Mouse (Mus musculus) forebrain, embryonic 12.5 days (tissue): ENCODE results near the gene Haus4. TPM values are rescaled to one million over a fixed set of nuclear protein-coding genes. Genes with fewer than 3 reads are reported as not detected.

Source experiments
- ATAC-seq: fragments of 200-750 bp; cut with Nextera tagmentation; 2 replicates; pipeline ENCODE4 v1.8.0; 2017; ENCODE audit warnings: moderate TSS enrichment; ENCODE audit not compliant: low FRiP score
- H3K27ac ChIP-seq: fragments of 300-500 bp; sonication (generic); 2 replicates; pipeline ENCODE4 v1.5.1; 2016; ENCODE audit warnings: mild to moderate bottlenecking
- H3K27me3 ChIP-seq: fragments of 300-500 bp; sonication (generic); 2 replicates; pipeline ENCODE4 v1.6.1; 2016; ENCODE audit warnings: mild to moderate bottlenecking
- H3K36me3 ChIP-seq: fragments of 300-500 bp; sonication (generic); replicated peaks from 2 replicates; pipeline ENCODE4 v1.6.1; 2016; ENCODE audit warnings: mild to moderate bottlenecking
- H3K4me1 ChIP-seq: fragments of 300-500 bp; sonication (generic); 2 replicates; pipeline ENCODE4 v1.6.1; 2016
- H3K4me2 ChIP-seq: fragments of 300-500 bp; sonication (generic); 2 replicates; pipeline ENCODE4 v1.6.1; 2016; ENCODE audit warnings: mild to moderate bottlenecking, moderate library complexity
- H3K4me3 ChIP-seq: fragments of 300-500 bp; sonication (generic); replicated peaks from 2 replicates; pipeline ENCODE4 v1.5.1; 2016; ENCODE audit warnings: mild to moderate bottlenecking
- H3K9ac ChIP-seq: fragments of 300-500 bp; sonication (generic); 2 replicates; pipeline ENCODE4 v1.6.1; 2016; ENCODE audit warnings: mild to moderate bottlenecking
- H3K9me3 ChIP-seq: fragments of 300-500 bp; sonication (generic); 2 replicates; pipeline ENCODE4 v1.6.1; 2016
- WGBS: fragments of 180-500 bp; shearing (Covaris S2); methylation state at CpG from one replicate; pipeline ENCODE4 v1.1.7; 2016; 5-methylcytosine and 5-hydroxymethylcytosine counted together
- polyA plus RNA-seq: library from polyadenylated mRNA; unstranded; fragments of >200 nt; fragmentation: Nextera tagmentation; extraction: Ambion mirVana; gene quantifications from 2 replicates; pipeline ENCODE4 v1.2.1, GENCODE M21; 2016

Haus4 gene
- polyA plus RNA-seq, 1 experiment from 2014 or later: 47.5 TPM

GRCm38 (mm10) chr14:54523600-54523999, 30.8 kb downstream of the Haus4 start:
- Histone ChIP-seq H3K4me1 (peaks cover 13% of the 10 kb centered on the region), H3K4me3 (no peak overlapping the region), H3K36me3 (no peaks in the 10 kb centered on the region), H3K9me3 (no peaks in the 10 kb centered on the region), H3K9ac (no peak overlapping the region), H3K4me2 (no peak overlapping the region), H3K27ac (no peak overlapping the region), H3K27me3 (no peaks in the 10 kb centered on the region)
- 27% methylated on average over 6 of the region's 6 CpGs for whole genome bisulfite sequencing
- ATAC-seq: no peak

DNA sequence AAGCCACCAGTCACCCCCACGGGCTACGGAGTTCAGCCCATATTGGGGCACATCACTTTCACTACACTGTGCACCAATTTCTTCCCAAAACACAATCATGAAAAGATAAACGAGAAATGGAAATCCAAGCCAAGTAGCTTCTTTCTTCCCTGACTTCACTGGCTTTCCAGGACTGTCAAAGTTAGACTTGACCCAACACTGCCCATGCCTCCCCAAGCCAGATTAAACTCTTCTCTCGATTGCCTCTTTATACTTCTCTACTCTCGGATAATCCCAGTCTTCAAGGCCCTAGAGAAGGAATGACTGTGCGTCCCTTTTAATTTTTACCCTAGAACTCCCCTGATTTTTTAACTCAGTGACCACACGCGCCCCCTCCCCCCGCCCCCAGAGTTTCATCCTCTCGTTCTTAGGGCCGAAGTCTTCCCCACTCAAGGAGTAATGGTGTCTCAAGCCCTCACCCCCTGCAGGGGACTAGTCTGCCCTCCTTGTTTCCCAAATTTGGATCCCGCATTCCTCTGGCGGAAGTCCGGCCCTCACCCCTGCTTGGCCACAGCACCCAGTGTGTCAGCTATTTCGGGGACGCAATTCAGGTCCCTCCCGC, 37.6 kb downstream of the Haus4 start:
- Histone ChIP-seq H3K4me2 (peak overlapping the region; percentile 72), H3K9ac (peak overlapping the region; percentile 65), H3K27me3 (no peaks in the 10 kb centered on the region), H3K27ac (peak overlapping the region; percentile 74; the same call in 1 of the 2 replicates), H3K4me3 (peak overlapping the region; percentile 73), H3K4me1 (peaks cover 12% of the 10 kb centered on the region), H3K36me3 (peaks cover 35% of the 10 kb centered on the region), H3K9me3 (no peaks in the 10 kb centered on the region)
- no peak; the same call in 1 of the 2 replicates for ATAC-seq
- 6% methylated on average over 17 of the region's 17 CpGs for WGBS

DNA sequence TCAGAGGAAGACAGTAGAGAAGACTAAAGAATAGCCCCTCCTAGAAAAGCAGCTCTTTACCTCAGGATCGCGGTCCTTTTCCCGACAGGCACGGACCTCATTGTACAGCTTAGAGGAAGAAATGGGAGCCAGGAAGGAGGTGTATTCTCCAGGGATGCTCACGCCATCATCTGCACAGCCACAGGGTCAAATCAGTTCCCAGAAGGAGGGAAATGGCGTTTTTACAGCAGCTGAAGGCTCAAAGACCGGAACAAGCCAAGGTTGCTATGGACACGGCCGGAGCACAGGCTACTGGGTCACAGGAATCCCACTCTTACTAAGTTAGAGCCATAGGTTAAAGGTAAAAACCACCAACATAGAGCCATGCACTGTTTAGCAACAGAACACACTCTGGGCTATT, 44.6 kb downstream of the Haus4 start:
- 91% methylated on average over 9 of the region's 9 CpGs for WGBS
- peaks cover 91% of the 10 kb centered on the region for H3K36me3 ChIP-seq
- no peak overlapping the region for H3K4me3 ChIP-seq

GRCm38 (mm10) chr14:54503092-54503491, 51.3 kb downstream of the Haus4 start:
- 84% methylated on average over 2 of the region's 2 CpGs for WGBS

More for the DNA sequence above, 44.6 kb downstream of the Haus4 start:
- Histone ChIP-seq H3K9ac (no peak overlapping the region), H3K9me3 (no peaks in the 10 kb centered on the region), H3K27me3 (no peaks in the 10 kb centered on the region), H3K4me1 (no peaks in the 10 kb centered on the region), H3K27ac (no peak overlapping the region), H3K4me2 (no peak overlapping the region)
- no peak for ATAC-seq

DNA sequence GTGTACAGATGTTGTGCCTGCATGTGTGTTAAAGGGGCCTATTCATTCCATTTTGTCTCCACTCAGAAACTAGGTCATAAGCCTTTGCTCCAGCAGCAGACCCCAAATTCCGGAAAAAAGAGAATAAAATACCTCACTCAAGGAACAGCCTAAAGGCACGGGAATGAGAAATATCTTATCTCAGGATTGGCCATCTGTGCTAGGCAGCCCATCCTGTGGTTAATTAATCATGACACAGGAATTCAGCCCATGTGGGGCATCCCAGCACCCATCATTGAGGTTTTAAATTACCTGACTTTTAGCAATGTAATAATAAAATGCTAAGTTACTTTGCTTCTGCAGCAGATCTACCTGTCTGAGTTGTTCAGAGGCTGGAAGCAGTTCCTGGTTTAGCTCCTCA, 53.1 kb downstream of the Haus4 start:
- H3K9ac ChIP-seq: no peak overlapping the region
- H3K4me2 ChIP-seq: no peak overlapping the region
- H3K4me3 ChIP-seq: no peak overlapping the region
- peaks cover 7% of the 10 kb centered on the region; the same call in 1 of the 2 replicates for H3K36me3 ChIP-seq
- H3K9me3 ChIP-seq: 0 out of 2 replicates have a peak, but pooled peaks cover 4% of the 10 kb centered on the region
- no peaks in the 10 kb centered on the region for H3K27me3 ChIP-seq
- ATAC-seq: no peak
- WGBS: 80% methylated on average over 2 of the region's 2 CpGs
- no peak overlapping the region for H3K27ac ChIP-seq
- H3K4me1 ChIP-seq: no peaks in the 10 kb centered on the region

More at GRCm38 (mm10) chr14:54503092-54503491, 51.3 kb downstream of the Haus4 start:
- Histone ChIP-seq H3K9me3 (0 out of 2 replicates have a peak, but pooled peaks cover 4% of the 10 kb centered on the region), H3K4me2 (no peak overlapping the region), H3K36me3 (peaks cover 24% of the 10 kb centered on the region), H3K9ac (no peak overlapping the region), H3K4me3 (no peak overlapping the region), H3K27ac (no peak overlapping the region), H3K27me3 (no peaks in the 10 kb centered on the region), H3K4me1 (no peaks in the 10 kb centered on the region)
- ATAC-seq: no peak

DNA sequence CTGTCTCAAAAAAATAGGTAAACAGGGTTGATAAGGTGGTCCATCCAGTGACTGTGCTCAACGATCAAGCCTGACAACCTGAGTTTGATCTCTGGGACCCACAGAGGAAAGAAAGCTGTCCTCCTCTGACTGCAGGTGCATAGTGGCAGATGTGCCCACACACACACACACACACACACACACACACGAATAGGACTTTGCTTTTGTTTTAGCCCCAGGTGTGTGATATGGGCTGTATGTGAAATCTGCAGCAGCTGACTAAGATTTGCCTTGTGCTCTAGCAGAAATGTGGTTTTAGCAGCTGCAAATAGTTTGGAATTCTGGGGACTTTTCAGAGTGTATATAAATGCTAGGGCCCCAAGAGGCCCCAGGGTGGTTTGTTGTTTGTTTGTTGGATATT, 55.1 kb downstream of the Haus4 start:
- no peaks in the 10 kb centered on the region for H3K36me3 ChIP-seq
- H3K4me2 ChIP-seq: no peak overlapping the region
- WGBS: 71% methylated on average over 2 of the region's 2 CpGs
- H3K4me3 ChIP-seq: no peak overlapping the region
- H3K9me3 ChIP-seq: 0 out of 2 replicates have a peak, but pooled peaks cover 4% of the 10 kb centered on the region
- H3K27me3 ChIP-seq: no peaks in the 10 kb centered on the region
- H3K27ac ChIP-seq: no peak overlapping the region
- H3K4me1 ChIP-seq: no peaks in the 10 kb centered on the region
- no peak for ATAC-seq
- no peak overlapping the region for H3K9ac ChIP-seq

DNA sequence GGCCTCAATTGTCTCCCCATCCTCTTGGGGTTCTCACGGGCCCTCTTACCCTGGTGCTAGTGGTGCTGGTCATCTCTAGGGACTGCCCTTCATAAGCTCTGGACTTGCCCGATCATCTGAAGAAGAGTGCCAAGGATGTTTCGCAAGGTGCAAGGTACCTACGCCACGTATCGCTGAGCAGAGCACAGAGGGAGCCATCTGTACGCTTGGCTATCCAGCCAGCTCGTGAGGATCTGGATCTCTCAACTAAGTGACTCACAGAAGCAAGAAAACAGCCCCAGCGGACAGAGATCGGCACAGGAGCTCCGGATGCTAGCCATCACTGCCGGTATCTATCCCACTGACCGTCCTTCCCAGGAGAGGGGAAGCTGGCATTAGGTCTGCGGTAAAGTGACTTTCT, 57.7 kb downstream of the Haus4 start:
- Histone ChIP-seq H3K36me3 (no peaks in the 10 kb centered on the region), H3K4me2 (no peak overlapping the region), H3K27me3 (no peaks in the 10 kb centered on the region), H3K9me3 (no peaks in the 10 kb centered on the region), H3K4me1 (no peaks in the 10 kb centered on the region), H3K9ac (no peak overlapping the region), H3K4me3 (no peak overlapping the region), H3K27ac (no peak overlapping the region)
- ATAC-seq: no peak
- WGBS: 88% methylated on average over 14 of the region's 14 CpGs

- H3K4me3 ChIP-seq: no peak overlapping the region
- ATAC-seq: peak; percentile 69; the same call in 1 of the 2 replicates
- no peaks in the 10 kb centered on the region for H3K36me3 ChIP-seq
- WGBS: 5% methylated on average over 3 of the region's 3 CpGs
- H3K27me3 ChIP-seq: peaks cover 3% of the 10 kb centered on the region; the same call in 1 of the 2 replicates
- H3K9me3 ChIP-seq: no peaks in the 10 kb centered on the region
- H3K4me1 ChIP-seq: no peaks in the 10 kb centered on the region
- no peak overlapping the region for H3K4me2 ChIP-seq
- H3K27ac ChIP-seq: no peak overlapping the region
- H3K9ac ChIP-seq: no peak overlapping the region
Measured at GRCm38 (mm10) chr14:54494234-54494633, 60.2 kb downstream of the Haus4 start.

GRCm38 (mm10) chr14:54493236-54493635, 61.2 kb downstream of the Haus4 start:
- Histone ChIP-seq H3K9ac (no peak overlapping the region), H3K4me1 (no peaks in the 10 kb centered on the region), H3K9me3 (no peaks in the 10 kb centered on the region), H3K4me2 (no peak overlapping the region), H3K27me3 (peaks cover 3% of the 10 kb centered on the region; the same call in 1 of the 2 replicates), H3K4me3 (no peak overlapping the region), H3K27ac (no peak overlapping the region), H3K36me3 (no peaks in the 10 kb centered on the region)
- WGBS: 84% methylated on average over 5 of the region's 5 CpGs
- ATAC-seq: no peak

- Histone ChIP-seq H3K4me3 (no peak overlapping the region), H3K4me2 (no peak overlapping the region), H3K9me3 (no peaks in the 10 kb centered on the region), H3K27ac (no peak overlapping the region), H3K4me1 (no peaks in the 10 kb centered on the region), H3K36me3 (no peaks in the 10 kb centered on the region), H3K9ac (no peak overlapping the region), H3K27me3 (peaks cover 3% of the 10 kb centered on the region; the same call in 1 of the 2 replicates)
- no peak for ATAC-seq
- 66% methylated on average over 18 of the region's 18 CpGs for WGBS
Measured at GRCm38 (mm10) chr14:54492345-54493131, 61.9 kb downstream of the Haus4 start.
